Mouse (Mus musculus): ENCODE data around the gene Rps15.

The Rps15 gene

GRCm38 (mm10) chr10:80341491-80342304, 49.4 kb downstream of the Rps15 start:
- no peak for DNase-seq (ENCODE audit: low spot score in 2 of 2)

GRCm38 (mm10) chr10:80342305-80342748, 50.1 kb downstream of the Rps15 start:
- DNase-seq (ENCODE audit: low spot score in 2 of 2), result no peak

- DNase-seq (ENCODE audit: low spot score in 2 of 2), result no peak
Measured at GRCm38 (mm10) chr10:80342749-80343424, 50.6 kb downstream of the Rps15 start.

GRCm38 (mm10) chr10:80343425-80343895, 51.2 kb downstream of the Rps15 start:
- no peak for DNase-seq (ENCODE audit: low spot score in 2 of 2)

Data from frontal cortex, postnatal 36 days (tissue).